Mouse (Mus musculus) activated CD4-positive, CD25-positive, alpha-beta regulatory T cell, adult 4 months (primary cell): ENCODE data around the gene Gm5108. TPM values are rescaled to one million over a fixed set of nuclear protein-coding genes. Genes with fewer than 3 reads are reported as not detected.

Experiments
- polyA plus RNA-seq, 2 experiments: library from polyadenylated mRNA; unstranded; fragments of 100-300 nt; shearing (Covaris generic); gene quantifications; one replicate each; pipeline ENCODE4 v1.2.1; 2017

Gene Gm5108
- polyA plus RNA-seq, 2 experiments from 2014 or later = not detected

Other genes starting within 250 kb of the Gm5108 start
- 1 to 10 TPM; 7.2 to 9.1 TPM for gene Atp8a1, start 94.2 kb upstream of the Gm5108 start, polyA plus RNA-seq
- gene Gm21905, start 4.8 kb downstream of the Gm5108 start, polyA plus RNA-seq = not detected
- gene Grxcr1, start 90.2 kb downstream of the Gm5108 start, polyA plus RNA-seq = under 1 TPM in 1 of 2 experiments, not detected in 1; 0.32 TPM